Mouse (Mus musculus) urinary bladder, postnatal 4 days (tissue): Measurements from ENCODE around the gene Cyp3a41b.
"Not testable (repeated sequence)": the region's sequence is repeated elsewhere in the genome, so short reads cannot be mapped to it uniquely, and the experiment has no call there.

Source experiments
- DNase-seq, 2 experiments: peaks; one replicate each; pipeline ENCODE4 v3.0.0; 2021 to 2022; ENCODE audit warnings: low spot score in 2 of 2

The Cyp3a41b gene

DNA sequence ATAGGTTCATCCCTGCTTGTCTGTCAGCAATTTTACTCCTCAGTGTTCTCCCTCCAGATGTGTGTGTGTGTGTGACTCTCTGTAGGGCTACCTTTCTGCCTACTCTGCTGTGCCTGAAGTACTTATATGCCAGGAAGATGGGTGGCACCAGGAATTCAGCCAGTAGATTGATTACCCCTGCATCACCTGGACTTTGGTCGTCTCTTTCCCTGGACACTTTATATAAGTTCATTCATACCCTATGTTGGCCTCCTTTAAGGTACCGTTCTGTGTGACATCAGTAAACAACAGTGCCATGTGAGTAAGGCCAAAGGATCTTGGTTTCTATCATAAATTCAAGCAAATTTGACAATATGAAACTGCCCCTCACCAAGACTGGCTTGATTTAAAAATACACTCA lies at the start of gene Cyp3a41b:
Gene Cyp3a41b, minus strand, starts transcription at position 101 of the 400 bp plus-strand sequence.
- DNase-seq = not testable (repeated sequence)

DNA sequence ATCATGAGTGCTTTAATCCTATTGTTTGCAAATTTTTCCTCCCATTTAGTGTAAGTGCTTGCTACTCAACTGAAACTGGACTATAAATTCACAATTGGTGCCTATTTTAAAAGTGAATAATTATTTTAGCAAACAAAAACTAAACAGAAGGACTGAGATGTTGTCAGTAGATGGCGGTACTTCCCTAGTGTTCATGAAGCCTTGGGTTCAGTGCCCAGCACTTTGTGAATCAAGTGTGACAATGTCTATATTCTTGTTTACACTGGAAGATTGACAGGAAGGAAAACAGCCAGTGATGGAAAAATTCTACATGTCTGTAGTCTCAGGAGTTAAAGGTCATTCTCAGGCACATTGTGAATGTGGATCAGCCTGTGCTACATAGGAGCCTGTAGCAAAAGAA lies 47.8 kb upstream of the Cyp3a41b start:
- not testable (repeated sequence) for DNase-seq

DNA sequence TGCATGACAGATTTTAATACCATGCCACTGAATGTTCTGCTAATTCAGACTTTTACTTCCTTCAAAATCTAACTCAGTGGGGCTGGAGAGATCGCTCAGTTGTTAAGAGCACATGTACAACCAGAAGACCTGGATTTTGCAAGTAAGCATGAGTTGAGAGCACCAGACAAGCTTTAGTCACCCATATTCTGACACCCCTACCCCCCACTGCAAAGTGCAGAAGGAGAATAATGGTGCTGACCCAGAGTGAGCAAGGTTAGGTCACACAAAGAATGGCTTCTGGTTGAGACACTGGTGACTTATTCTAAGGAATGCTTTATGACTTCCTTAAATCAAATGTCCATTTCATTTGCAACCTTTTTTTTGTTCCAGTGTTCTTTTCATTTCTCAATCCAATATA lies 20.4 kb upstream of the Cyp3a41b start:
- DNase-seq = not testable (repeated sequence)

DNA sequence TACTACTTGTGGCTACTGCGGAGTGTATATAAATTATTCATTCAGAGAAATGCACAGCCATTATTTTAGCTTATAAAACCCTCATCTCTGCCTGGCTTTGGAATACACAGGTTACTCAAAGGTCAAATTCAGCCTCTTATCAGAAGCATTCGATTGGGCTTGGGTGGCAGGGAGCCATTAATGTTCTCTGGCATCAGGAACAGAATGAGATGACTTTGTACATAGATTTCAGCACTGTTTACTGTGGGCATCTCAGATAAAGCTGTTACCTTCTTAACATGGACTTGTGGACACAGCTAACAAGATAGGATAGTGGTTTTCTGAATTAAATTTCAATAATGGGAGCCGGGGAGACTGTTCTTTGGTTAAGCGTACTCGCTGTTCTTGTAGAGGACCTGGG lies 13.3 kb upstream of the Cyp3a41b start:
- not testable (repeated sequence) for DNase-seq

DNA sequence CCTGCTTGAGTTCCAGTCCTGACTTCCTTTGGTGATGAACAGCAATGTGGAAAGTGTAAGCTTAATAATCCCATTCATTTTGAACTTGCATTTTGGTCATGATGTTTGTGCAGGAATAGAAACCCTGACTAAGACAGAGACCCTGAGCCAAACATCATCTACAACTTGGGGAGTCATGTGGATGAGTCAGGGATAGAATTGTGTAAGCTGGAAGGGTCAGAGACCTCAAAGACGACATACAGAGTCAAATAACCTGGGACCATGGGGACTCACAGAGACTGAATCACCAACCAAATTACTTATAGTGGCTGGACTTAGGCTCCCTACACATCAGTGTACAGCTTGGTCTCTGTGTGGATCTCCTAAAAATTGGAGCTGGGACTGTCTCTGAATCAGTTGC lies 7.2 kb downstream of the Cyp3a41b start:
- DNase-seq = not testable (repeated sequence)

DNA sequence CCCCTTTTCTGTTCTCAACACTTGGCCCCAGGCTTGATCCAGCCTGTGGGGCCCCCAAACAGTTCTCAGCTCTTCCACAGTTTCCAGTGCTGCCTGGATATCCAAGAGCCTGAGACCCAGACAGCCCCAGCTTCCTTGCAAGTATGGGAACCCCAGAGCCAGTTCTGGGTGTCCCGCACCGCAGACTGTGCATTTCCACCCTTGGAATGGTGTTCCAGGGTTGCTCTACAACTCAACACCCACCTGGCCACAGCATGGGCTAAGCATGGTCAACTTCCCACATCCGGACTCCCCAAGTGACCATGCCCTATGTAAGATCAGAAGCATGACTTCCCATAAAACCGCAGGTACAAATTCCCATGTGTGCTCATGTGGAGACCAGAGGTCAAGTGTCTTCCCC lies 8.9 kb downstream of the Cyp3a41b start:
- DNase-seq = not testable (repeated sequence)

DNA sequence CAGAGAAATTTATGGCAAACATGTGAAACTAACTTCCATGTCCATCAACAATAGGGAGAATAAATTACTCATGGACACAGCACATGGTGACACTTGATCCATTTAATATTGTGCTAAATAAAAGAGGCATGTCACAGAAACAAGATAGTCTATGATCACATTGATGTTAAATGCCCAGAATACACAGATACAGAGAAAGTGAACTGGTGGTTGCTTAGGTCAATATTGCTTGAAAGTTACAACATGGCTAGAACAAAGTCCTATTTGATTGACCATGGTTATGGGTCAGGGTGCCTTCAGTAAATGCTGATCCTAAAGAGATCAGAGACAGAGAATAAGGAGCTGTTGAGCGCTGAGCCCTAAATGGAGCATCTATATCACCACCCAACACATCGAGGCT lies 12.6 kb downstream of the Cyp3a41b start:
- DNase-seq = not testable (repeated sequence)
